Mouse (Mus musculus) forebrain, embryonic 11.5 days (tissue): ENCODE measurements around the gene Tmbim1. TPM values are rescaled to one million over a fixed set of nuclear protein-coding genes. Genes with fewer than 3 reads are reported as not detected.
"Not testable (repeated sequence)": the region's sequence is repeated elsewhere in the genome, so short reads cannot be mapped to it uniquely, and the experiment has no call there.

Source experiments
- ATAC-seq: fragments of 200-750 bp; cut with Nextera tagmentation; replicated peaks from 2 replicates; pipeline ENCODE4 v1.8.0; 2017; ENCODE audit warnings: moderate TSS enrichment; ENCODE audit not compliant: low FRiP score
- DNase-seq: peaks from one replicate; pipeline ENCODE4 v3.0.0-alpha.2; 2017; ENCODE audit warnings: low spot score
- H3K27ac ChIP-seq: fragments of 300-500 bp; sonication (generic); 2 replicates; pipeline ENCODE4 v1.5.1; 2014; ENCODE audit warnings: low read depth, low read length
- H3K27me3 ChIP-seq: fragments of 300-500 bp; sonication (generic); 2 replicates; pipeline ENCODE4 v1.6.1; 2014; ENCODE audit warnings: mild to moderate bottlenecking, low read length, mixed read lengths; ENCODE audit not compliant: control insufficient read depth, insufficient read depth
- H3K36me3 ChIP-seq: fragments of 300-500 bp; sonication (generic); 2 replicates; pipeline ENCODE4 v1.6.1; 2014; ENCODE audit warnings: mild to moderate bottlenecking, low read length, moderate library complexity, mixed read lengths; ENCODE audit not compliant: control insufficient read depth, insufficient read depth
- H3K4me1 ChIP-seq: fragments of 300-500 bp; sonication (generic); replicated peaks from 2 replicates; pipeline ENCODE4 v1.6.1; 2014; ENCODE audit warnings: low read length, mixed read lengths; ENCODE audit not compliant: control insufficient read depth, insufficient read depth
- H3K4me2 ChIP-seq: fragments of 300-500 bp; sonication (generic); 2 replicates; pipeline ENCODE4 v1.6.1; 2014; ENCODE audit warnings: low read depth, mild to moderate bottlenecking, low read length, moderate library complexity, mixed read lengths; ENCODE audit not compliant: severe bottlenecking
- H3K4me3 ChIP-seq: fragments of 300-500 bp; sonication (generic); 2 replicates; pipeline ENCODE4 v1.5.1; 2014; ENCODE audit warnings: low read depth, low read length
- H3K9ac ChIP-seq: fragments of 300-500 bp; sonication (generic); 2 replicates; pipeline ENCODE4 v1.6.1; 2014; ENCODE audit warnings: low read length
- H3K9me3 ChIP-seq: fragments of 300-500 bp; sonication (generic); 2 replicates; pipeline ENCODE4 v1.6.1; 2016; ENCODE audit warnings: low read length, mixed read lengths; ENCODE audit not compliant: control insufficient read depth
- WGBS: fragments of 180-500 bp; shearing (Covaris S2); extraction: QIAGEN DNeasy Blood & Tissue Kit; methylation state at CpG from one replicate; pipeline ENCODE4 v1.1.7; 2014; 5-methylcytosine and 5-hydroxymethylcytosine counted together
- polyA plus RNA-seq: library from polyadenylated mRNA; unstranded; fragments of >200 nt; fragmentation: Nextera tagmentation; extraction: Ambion mirVana; gene quantifications from 2 replicates; pipeline ENCODE4 v1.2.1, GENCODE M21; 2014

Tmbim1 gene
- polyA plus RNA-seq, 1 experiment from 2014 or later, result 6.9 TPM

GRCm38 (mm10) chr1:74286869-74287607 lies 18.4 kb downstream of the Tmbim1 start:
- H3K27ac ChIP-seq, H3K4me3 ChIP-seq, H3K36me3 ChIP-seq, H3K9ac ChIP-seq, DNase-seq, H3K4me1 ChIP-seq, ATAC-seq, H3K4me2 ChIP-seq, H3K27me3 ChIP-seq, H3K9me3 ChIP-seq: not testable (repeated sequence)
- WGBS, result 63% methylated on average over 15 of the region's 17 CpGs

GRCm38 (mm10) chr1:74285212-74286010 lies 20.0 kb downstream of the Tmbim1 start:
- H3K27ac ChIP-seq, result no peak overlapping the region
- no peaks in the 10 kb centered on the region for H3K9me3 ChIP-seq
- ATAC-seq (no peak; the same call in 1 of the 2 replicates), DNase-seq (no peak)
- peak overlapping the region; percentile 39 for H3K9ac ChIP-seq
- H3K27me3 ChIP-seq, result no peaks in the 10 kb centered on the region
- 4% methylated on average over 23 of the region's 23 CpGs for WGBS
- H3K4me2 ChIP-seq, result peak overlapping the region; percentile 64
- H3K36me3 ChIP-seq, result no peaks in the 10 kb centered on the region; the same call in none of the 2 replicates
- H3K4me3 ChIP-seq, result peak overlapping the region; percentile 47
- peaks cover 3% of the 10 kb centered on the region for H3K4me1 ChIP-seq

GRCm38 (mm10) chr1:74284543-74285160 lies 20.8 kb downstream of the Tmbim1 start, which contains the start of the genes Aamp and Pnkd:
Gene Aamp (minus strand): TSS chr1:74284738.
Gene Pnkd (plus strand): TSS chr1:74284930.
- peak within 1 kb of the TSS; percentile 75 for H3K9ac ChIP-seq
- peak; percentile 100 for DNase-seq
- H3K27me3 ChIP-seq, result no peaks in the 10 kb centered on the region
- peaks cover 3% of the 10 kb centered on the region for H3K4me1 ChIP-seq
- peaks cover 2% of the 10 kb centered on the region for H3K36me3 ChIP-seq
- peak; percentile 98 for ATAC-seq
- H3K9me3 ChIP-seq, result no peaks in the 10 kb centered on the region
- H3K4me2 ChIP-seq, result peak within 1 kb of the TSS; percentile 67
- no peak within 1 kb of the TSS for H3K27ac ChIP-seq
- H3K4me3 ChIP-seq, result peak within 1 kb of the TSS; percentile 71
- under 1% methylated on average over 56 of the region's 56 CpGs for whole genome bisulfite sequencing

GRCm38 (mm10) chr1:74283686-74284463 lies 21.5 kb downstream of the Tmbim1 start:
- ATAC-seq (peak; percentile 13), DNase-seq (peak; percentile 73)
- Histone ChIP-seq H3K36me3 (peaks cover 2% of the 10 kb centered on the region), H3K9ac (peak overlapping the region; percentile 75), H3K4me2 (peak overlapping the region; percentile 67), H3K4me3 (peak overlapping the region; percentile 71), H3K27me3 (no peaks in the 10 kb centered on the region), H3K9me3 (no peaks in the 10 kb centered on the region), H3K4me1 (peaks cover 3% of the 10 kb centered on the region), H3K27ac (no peak overlapping the region)
- WGBS, result 13% methylated on average over 15 of the region's 15 CpGs

GRCm38 (mm10) chr1:74282896-74283625 lies 22.4 kb downstream of the Tmbim1 start:
- no peak overlapping the region for H3K27ac ChIP-seq
- peaks cover 3% of the 10 kb centered on the region for H3K4me1 ChIP-seq
- H3K9ac ChIP-seq, result no peak overlapping the region
- ATAC-seq (no peak), DNase-seq (no peak)
- WGBS, result 86% methylated on average over 10 of the region's 10 CpGs
- no peak overlapping the region for H3K4me2 ChIP-seq
- no peak overlapping the region for H3K4me3 ChIP-seq
- H3K27me3 ChIP-seq, result no peaks in the 10 kb centered on the region
- H3K36me3 ChIP-seq, result peaks cover 2% of the 10 kb centered on the region
- no peaks in the 10 kb centered on the region for H3K9me3 ChIP-seq

- H3K9ac ChIP-seq, result no peak overlapping the region
- H3K9me3 ChIP-seq, result no peaks in the 10 kb centered on the region
- 94% methylated on average over 8 of the region's 8 CpGs for WGBS
- no peak overlapping the region for H3K4me2 ChIP-seq
- no peak for DNase-seq
- no peak overlapping the region for H3K4me3 ChIP-seq
- no peaks in the 10 kb centered on the region for H3K27me3 ChIP-seq
- ATAC-seq, result no peak
- H3K27ac ChIP-seq, result no peak overlapping the region
- H3K36me3 ChIP-seq, result peaks cover 2% of the 10 kb centered on the region
- H3K4me1 ChIP-seq, result peaks cover 3% of the 10 kb centered on the region
Observed at GRCm38 (mm10) chr1:74281886-74282285, 23.5 kb downstream of the Tmbim1 start.

GRCm38 (mm10) chr1:74281372-74281771 lies 24.1 kb downstream of the Tmbim1 start:
- WGBS, result 87% methylated on average over 2 of the region's 2 CpGs
- Histone ChIP-seq H3K36me3 (peaks cover 2% of the 10 kb centered on the region), H3K9ac (no peak overlapping the region), H3K27me3 (no peaks in the 10 kb centered on the region), H3K4me3 (no peak overlapping the region), H3K9me3 (no peaks in the 10 kb centered on the region), H3K4me1 (peaks cover 3% of the 10 kb centered on the region), H3K27ac (no peak overlapping the region), H3K4me2 (no peak overlapping the region)
- no peak for DNase-seq
- ATAC-seq, result no peak
